Mouse (Mus musculus) midbrain, embryonic 14.5 days (tissue): ENCODE measurements at regions not wholly inside any gene's neighbourhood (a gene's known extent, or its start where the extent isn't known, plus 50 kb on each side); places are given as distances from the start of the nearest gene placed in this dataset.
A peak's percentile ranks its signal among the peaks of the same experiment; 100 is the strongest.

ENCODE experiments used
- ATAC-seq: fragments of 200-750 bp; cut with Nextera tagmentation; 2 replicates; pipeline ENCODE4 v1.8.0; 2017; ENCODE audit warnings: moderate number of reproducible peaks, moderate library complexity; ENCODE audit not compliant: low FRiP score, low TSS enrichment
- DNase-seq: peaks from one replicate; pipeline ENCODE4 v3.0.0-alpha.2; 2015
- H3K27ac ChIP-seq: fragments of 300-500 bp; sonication (generic); replicated peaks from 2 replicates; pipeline ENCODE4 v1.5.1; 2014; ENCODE audit warnings: mild to moderate bottlenecking, low read depth, low read length, moderate library complexity
- H3K27me3 ChIP-seq: fragments of 300-500 bp; sonication (generic); 2 replicates; pipeline ENCODE4 v1.6.1; 2014; ENCODE audit warnings: low read length, control low read depth, mixed read lengths; ENCODE audit not compliant: control insufficient read depth, insufficient read depth
- H3K36me3 ChIP-seq: fragments of 300-500 bp; sonication (generic); 2 replicates; pipeline ENCODE4 v1.6.1; 2014; ENCODE audit warnings: low read length, control low read depth; ENCODE audit not compliant: control insufficient read depth, insufficient read depth
- H3K4me1 ChIP-seq: fragments of 300-500 bp; sonication (generic); 2 replicates; pipeline ENCODE4 v1.6.1; 2014; ENCODE audit warnings: mild to moderate bottlenecking, antibody characterized with exemption, low read length, control low read depth; ENCODE audit not compliant: control insufficient read depth, insufficient read depth
- H3K4me2 ChIP-seq: fragments of 300-500 bp; sonication (generic); 2 replicates; pipeline ENCODE4 v1.6.1; 2014; ENCODE audit warnings: mild to moderate bottlenecking, low read length, moderate library complexity
- H3K4me3 ChIP-seq: fragments of 300-500 bp; sonication (generic); replicated peaks from 2 replicates; pipeline ENCODE4 v1.5.1; 2014; ENCODE audit warnings: low read depth, low read length
- H3K9ac ChIP-seq: fragments of 300-500 bp; sonication (generic); replicated peaks from 2 replicates; pipeline ENCODE4 v1.6.1; 2014; ENCODE audit warnings: mild to moderate bottlenecking, low read length, moderate library complexity
- H3K9me3 ChIP-seq: fragments of 300-500 bp; sonication (generic); 2 replicates; pipeline ENCODE4 v1.6.1; 2016; ENCODE audit warnings: low read length, control low read depth, mixed read lengths; ENCODE audit not compliant: control insufficient read depth
- WGBS: fragments of 180-500 bp; shearing (Covaris S2); extraction: QIAGEN DNeasy Blood & Tissue Kit; methylation state at CpG from one replicate; pipeline ENCODE4 v1.1.7; 2014; 5-methylcytosine and 5-hydroxymethylcytosine counted together

GRCm38 (mm10) chr5:91729415-91729814, 212.0 kb downstream of the Parm1 start:
- Histone ChIP-seq H3K4me1 (no peaks in the 10 kb centered on the region), H3K9me3 (no peaks in the 10 kb centered on the region), H3K27me3 (peaks cover 17% of the 10 kb centered on the region), H3K27ac (no peak overlapping the region), H3K4me2 (no peak overlapping the region), H3K36me3 (no peaks in the 10 kb centered on the region), H3K9ac (no peak overlapping the region), H3K4me3 (no peak overlapping the region)
- WGBS: 24% methylated on average over 4 of the region's 4 CpGs
- no peak for ATAC-seq
- peak; percentile 48 for DNase-seq

GRCm38 (mm10) chr5:91727448-91727847, 210.0 kb downstream of the Parm1 start:
- Histone ChIP-seq H3K36me3 (no peaks in the 10 kb centered on the region), H3K27ac (no peak overlapping the region), H3K9ac (no peak overlapping the region), H3K4me1 (no peaks in the 10 kb centered on the region), H3K4me2 (no peak overlapping the region), H3K4me3 (no peak overlapping the region), H3K27me3 (peaks cover 18% of the 10 kb centered on the region), H3K9me3 (no peaks in the 10 kb centered on the region)
- 51% methylated on average over 2 of the region's 2 CpGs for WGBS
- DNase-seq (no peak), ATAC-seq (no peak)

GRCm38 (mm10) chr5:91726118-91726500, 208.7 kb downstream of the Parm1 start:
- no peak for DNase-seq
- 81% methylated on average over 6 of the region's 6 CpGs for WGBS

GRCm38 (mm10) chr5:91725380-91726117, 208.1 kb downstream of the Parm1 start:
- Histone ChIP-seq H3K27me3 (peaks cover 24% of the 10 kb centered on the region), H3K9ac (no peak overlapping the region), H3K27ac (no peak overlapping the region), H3K9me3 (no peaks in the 10 kb centered on the region), H3K4me2 (no peak overlapping the region), H3K4me1 (no peaks in the 10 kb centered on the region), H3K4me3 (no peak overlapping the region), H3K36me3 (no peaks in the 10 kb centered on the region)
- DNase-seq (no peak), ATAC-seq (no peak)
- WGBS: 94% methylated on average over 4 of the region's 4 CpGs

More at GRCm38 (mm10) chr5:91726118-91726500, 208.7 kb downstream of the Parm1 start:
- Histone ChIP-seq H3K4me2 (no peak overlapping the region), H3K9ac (no peak overlapping the region), H3K27me3 (peaks cover 19% of the 10 kb centered on the region), H3K9me3 (no peaks in the 10 kb centered on the region), H3K4me3 (no peak overlapping the region), H3K36me3 (no peaks in the 10 kb centered on the region), H3K27ac (no peak overlapping the region), H3K4me1 (no peaks in the 10 kb centered on the region)
- no peak for ATAC-seq

GRCm38 (mm10) chr5:91724881-91725280, 207.5 kb downstream of the Parm1 start:
- Histone ChIP-seq H3K4me3 (no peak overlapping the region), H3K27ac (no peak overlapping the region), H3K9ac (no peak overlapping the region), H3K4me1 (no peaks in the 10 kb centered on the region), H3K27me3 (peaks cover 24% of the 10 kb centered on the region), H3K9me3 (no peaks in the 10 kb centered on the region), H3K36me3 (no peaks in the 10 kb centered on the region), H3K4me2 (no peak overlapping the region)
- no peak for DNase-seq
- no peak for ATAC-seq
- WGBS: 91% methylated on average over 1 of the region's 1 CpGs

GRCm38 (mm10) chr5:91723416-91723815, 206.0 kb downstream of the Parm1 start:
- 27% methylated on average over 1 of the region's 1 CpGs for whole genome bisulfite sequencing
- ATAC-seq: no peak
- H3K36me3 ChIP-seq: no peaks in the 10 kb centered on the region

GRCm38 (mm10) chr5:91722982-91723381, 205.6 kb downstream of the Parm1 start:
- peak; percentile 56; the same call in 1 of the 2 replicates for ATAC-seq

More at GRCm38 (mm10) chr5:91723416-91723815, 206.0 kb downstream of the Parm1 start:
- Histone ChIP-seq H3K9ac (no peak overlapping the region), H3K4me2 (no peak overlapping the region), H3K4me1 (no peaks in the 10 kb centered on the region), H3K27me3 (peaks cover 29% of the 10 kb centered on the region), H3K4me3 (no peak overlapping the region), H3K9me3 (no peaks in the 10 kb centered on the region), H3K27ac (no peak overlapping the region)
- DNase-seq: peak; percentile 19

GRCm38 (mm10) chr5:91722403-91722802, 205.0 kb downstream of the Parm1 start:
- Histone ChIP-seq H3K4me3 (no peak overlapping the region), H3K9me3 (no peaks in the 10 kb centered on the region), H3K9ac (no peak overlapping the region), H3K4me1 (no peaks in the 10 kb centered on the region), H3K4me2 (no peak overlapping the region), H3K36me3 (no peaks in the 10 kb centered on the region), H3K27ac (no peak overlapping the region), H3K27me3 (peaks cover 31% of the 10 kb centered on the region)
- WGBS: 48% methylated on average over 5 of the region's 5 CpGs
- no peak for ATAC-seq
- no peak for DNase-seq

More at GRCm38 (mm10) chr5:91722982-91723381, 205.6 kb downstream of the Parm1 start:
- no peak overlapping the region for H3K9ac ChIP-seq
- no peaks in the 10 kb centered on the region for H3K9me3 ChIP-seq
- peak; percentile 72 for DNase-seq
- no peak overlapping the region for H3K4me2 ChIP-seq
- H3K4me3 ChIP-seq: no peak overlapping the region
- H3K4me1 ChIP-seq: no peaks in the 10 kb centered on the region
- peaks cover 31% of the 10 kb centered on the region for H3K27me3 ChIP-seq
- H3K27ac ChIP-seq: no peak overlapping the region
- WGBS: 2% methylated on average over 5 of the region's 5 CpGs
- H3K36me3 ChIP-seq: no peaks in the 10 kb centered on the region
